Mouse (Mus musculus) lung, postnatal 14 days (tissue): ENCODE results near the gene Mical3.

Experiments
- DNase-seq: peaks from one replicate; pipeline ENCODE4 v3.0.0; 2021

The Mical3 gene

DNA sequence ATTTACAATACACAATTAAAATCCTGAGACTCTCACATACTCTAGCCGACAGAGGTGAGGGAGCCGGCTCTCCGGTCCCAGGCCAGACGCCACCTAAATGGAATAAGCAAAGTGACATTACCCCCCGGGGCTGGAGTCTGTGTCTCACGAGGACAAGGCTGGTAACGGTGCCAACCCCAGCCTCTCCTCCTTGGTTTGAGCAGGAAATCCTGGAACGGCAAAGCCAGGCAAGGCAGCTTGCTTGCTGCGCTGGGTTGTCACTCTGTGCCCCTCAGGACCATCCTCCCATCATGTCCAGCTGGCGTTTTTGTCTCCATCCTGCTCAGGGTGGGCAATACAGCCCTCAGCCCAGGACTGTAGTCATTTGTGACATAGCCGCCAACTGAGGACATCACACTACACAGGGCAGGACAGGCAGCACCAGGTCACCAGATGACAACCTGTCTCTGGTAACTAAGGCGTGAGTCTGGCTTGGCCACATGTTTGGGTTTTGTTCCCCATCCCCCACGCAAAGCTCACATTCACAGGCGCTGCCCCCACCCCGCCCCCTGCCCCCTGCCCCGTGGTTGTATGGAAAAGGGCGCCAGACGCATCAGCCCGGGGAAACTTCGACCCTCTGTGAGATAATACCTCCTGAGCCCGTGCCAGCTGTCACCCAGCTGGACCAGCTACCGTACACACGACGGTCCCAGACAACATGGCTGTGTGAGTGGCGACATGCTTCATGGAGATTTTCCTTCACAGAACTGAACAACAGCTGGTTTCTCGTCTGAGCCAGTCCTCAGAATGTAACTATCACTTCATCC lies 49.3 kb downstream of the Mical3 start:
- DNase-seq = no peak

- DNase-seq = no peak
Measured at GRCm38 (mm10) chr6:121078175-121078574, 52.6 kb downstream of the Mical3 start.

GRCm38 (mm10) chr6:121076929-121077566 lies 53.8 kb downstream of the Mical3 start:
- DNase-seq = no peak

GRCm38 (mm10) chr6:121075763-121076162 lies 55.0 kb downstream of the Mical3 start:
- no peak for DNase-seq

GRCm38 (mm10) chr6:121073312-121073711 lies 57.5 kb downstream of the Mical3 start:
- DNase-seq = no peak

- DNase-seq = no peak
Measured at GRCm38 (mm10) chr6:121072615-121073014, 58.2 kb downstream of the Mical3 start.

GRCm38 (mm10) chr6:121070584-121071230 lies 60.1 kb downstream of the Mical3 start:
- no peak for DNase-seq

DNA sequence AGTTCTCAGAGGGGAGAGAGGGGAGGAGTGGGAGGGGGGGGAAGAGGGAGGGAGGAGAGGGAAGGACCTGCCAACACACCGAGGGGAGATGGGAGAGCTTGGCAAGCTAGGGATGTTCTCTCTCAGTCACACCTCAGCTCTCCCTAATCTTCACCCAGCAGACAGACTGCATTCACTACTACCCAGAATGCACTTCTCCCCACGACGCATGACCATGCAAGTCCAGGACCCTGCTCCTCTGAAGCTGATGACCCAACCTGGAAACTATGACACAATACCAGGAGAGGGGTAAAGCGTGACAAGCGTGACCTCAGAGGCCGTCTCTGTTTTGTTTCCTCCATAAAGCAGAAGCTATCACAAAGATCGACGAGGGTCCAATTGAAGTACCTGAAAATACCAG lies 61.6 kb downstream of the Mical3 start:
- DNase-seq = no peak

DNA sequence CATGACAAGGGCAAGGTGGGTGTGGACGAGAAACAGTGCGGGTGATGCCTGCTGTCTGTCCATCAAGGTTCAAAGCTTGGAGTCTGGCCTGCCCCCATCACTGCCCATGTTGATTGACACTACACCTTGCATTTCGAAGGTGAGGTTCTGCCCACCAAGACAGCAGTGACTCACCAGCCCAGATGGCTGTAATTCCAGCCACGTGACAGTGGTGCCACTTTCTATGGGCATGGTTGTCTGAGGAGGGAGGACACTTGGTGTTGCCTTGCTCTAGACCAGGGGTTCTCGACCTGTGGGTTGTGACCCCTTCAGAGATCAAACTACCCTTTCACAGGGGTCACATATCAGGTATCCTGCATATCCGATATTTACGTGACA lies 62.7 kb downstream of the Mical3 start:
- no peak for DNase-seq

DNA sequence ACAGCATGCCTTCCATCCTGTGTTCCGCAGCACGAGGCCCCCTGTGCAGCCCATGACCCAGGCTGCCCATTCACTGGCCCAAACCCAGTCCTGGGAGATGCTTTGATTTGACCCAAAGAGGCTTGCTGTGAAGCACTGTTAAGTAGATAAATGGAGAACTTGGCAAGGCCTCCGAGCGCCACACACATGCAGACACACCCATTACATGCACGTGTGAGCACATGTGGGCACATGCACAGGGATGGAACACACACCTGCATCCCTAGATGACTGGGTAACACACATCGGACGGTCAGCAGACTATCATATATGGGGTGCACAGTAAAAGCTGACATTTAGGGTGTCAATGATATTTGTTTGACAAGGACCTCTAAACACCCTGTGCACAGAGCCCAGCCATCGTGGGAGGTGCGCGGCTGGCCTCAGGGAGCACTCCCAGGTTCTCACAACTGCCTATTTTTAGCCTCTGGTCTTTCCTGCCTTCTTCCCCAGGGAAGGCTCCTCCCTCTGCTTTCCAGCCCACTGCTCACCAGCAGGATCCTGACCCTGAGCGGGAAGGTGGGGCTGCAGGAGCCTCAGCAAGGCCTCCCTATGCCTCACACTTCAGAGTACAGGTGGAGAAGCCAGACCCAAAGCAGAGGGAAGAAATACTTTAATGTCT lies 63.2 kb downstream of the Mical3 start:
- DNase-seq = no peak

DNA sequence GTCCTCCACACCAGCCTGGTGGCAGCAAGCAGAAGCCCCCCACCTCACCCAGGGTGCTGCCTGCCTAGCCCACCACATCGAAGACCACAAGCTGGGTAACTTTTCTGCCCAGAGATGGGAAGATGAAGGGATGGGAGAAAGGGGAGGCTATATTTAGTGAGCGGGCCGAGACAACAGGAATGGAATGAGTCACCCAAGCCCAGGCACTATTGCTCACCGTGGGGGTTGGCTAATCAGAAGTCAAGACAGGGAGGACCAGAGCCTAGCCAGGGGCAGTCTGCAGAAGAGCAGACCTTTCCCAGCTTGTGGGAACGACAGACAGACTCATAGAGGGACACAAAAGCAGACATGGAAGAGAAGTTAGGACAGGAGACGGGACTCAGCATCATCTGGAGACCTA lies 64.0 kb downstream of the Mical3 start:
- no peak for DNase-seq

DNA sequence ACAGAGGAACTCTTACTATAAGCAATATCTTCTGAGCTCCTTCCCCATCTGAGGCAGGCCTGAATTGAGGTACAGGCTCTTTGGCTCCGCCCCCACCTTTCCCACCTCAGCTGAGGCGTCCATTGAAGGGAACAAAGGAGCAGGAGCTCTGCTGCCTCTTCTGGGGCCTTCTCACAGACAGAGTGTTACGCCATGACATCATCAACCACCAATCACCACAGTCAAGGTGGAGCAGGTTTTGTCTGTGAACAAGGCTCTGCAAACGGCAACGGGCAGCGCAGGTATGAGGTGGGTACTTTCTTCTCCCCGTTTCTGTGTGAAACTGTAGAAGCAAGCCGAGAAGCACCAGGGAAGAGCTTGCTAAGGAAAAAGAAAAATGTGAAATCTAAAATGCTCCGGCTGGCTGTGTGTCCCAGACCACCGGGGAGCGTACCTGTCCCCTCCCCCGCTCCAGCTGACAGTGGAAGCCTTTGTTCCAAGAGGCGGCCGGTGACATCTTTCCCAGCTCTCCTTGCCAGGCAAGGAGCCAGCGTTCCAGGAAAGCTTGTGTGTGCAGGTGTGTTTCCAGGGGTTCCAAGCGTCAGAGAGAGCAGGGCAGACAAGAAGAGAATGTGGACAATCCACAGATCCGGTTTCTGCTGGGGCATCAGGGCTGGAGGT lies 66.3 kb downstream of the Mical3 start:
- DNase-seq = no peak

DNA sequence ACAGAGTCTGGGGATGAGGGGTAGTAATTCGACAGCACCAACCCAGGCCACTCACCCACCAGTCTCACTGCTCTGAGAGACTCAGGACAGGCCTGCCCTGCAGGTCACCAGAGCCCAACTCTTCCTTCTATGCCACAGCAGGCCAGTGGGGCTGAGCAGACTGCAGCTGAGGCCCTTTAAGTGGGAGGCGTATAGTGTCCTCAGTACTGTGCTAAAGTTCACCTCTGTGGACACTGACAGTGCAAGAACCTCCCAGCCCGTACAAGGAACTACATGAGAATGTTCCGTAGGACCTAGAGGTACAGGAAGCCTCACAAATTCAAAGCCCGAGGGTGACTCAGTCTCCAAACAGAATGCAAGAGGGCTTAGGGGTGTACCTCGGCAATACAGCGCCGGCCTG lies 67.0 kb downstream of the Mical3 start:
- no peak for DNase-seq

GRCm38 (mm10) chr6:121062891-121063408 lies 67.8 kb downstream of the Mical3 start:
- no peak for DNase-seq

DNA sequence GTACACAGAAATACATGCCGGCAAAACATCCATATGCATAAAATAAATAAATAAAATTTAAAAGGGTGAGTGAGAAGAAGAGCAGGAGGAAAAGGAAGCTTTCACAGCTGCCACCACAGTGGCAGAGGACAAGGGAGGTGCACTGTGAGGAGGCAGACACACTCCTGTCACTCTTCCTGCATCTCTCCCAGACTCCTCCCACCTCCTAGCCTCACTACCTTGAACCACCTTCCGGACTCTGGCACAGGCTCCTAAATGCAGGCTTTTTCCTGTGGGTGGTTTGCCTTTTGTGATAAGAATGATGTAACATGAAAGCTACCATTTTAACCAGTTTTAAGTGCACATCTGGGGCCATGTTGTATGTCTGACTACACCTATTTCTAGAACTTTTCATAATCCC lies 72.8 kb downstream of the Mical3 start:
- DNase-seq = no peak

GRCm38 (mm10) chr6:121057181-121057956 lies 73.4 kb downstream of the Mical3 start:
- DNase-seq = peak; percentile 42

- no peak for DNase-seq
Measured at GRCm38 (mm10) chr6:121055496-121055895, 75.3 kb downstream of the Mical3 start.

GRCm38 (mm10) chr6:121054908-121055307 lies 75.9 kb downstream of the Mical3 start:
- no peak for DNase-seq

GRCm38 (mm10) chr6:121054340-121054739 lies 76.5 kb downstream of the Mical3 start:
- DNase-seq = no peak

DNA sequence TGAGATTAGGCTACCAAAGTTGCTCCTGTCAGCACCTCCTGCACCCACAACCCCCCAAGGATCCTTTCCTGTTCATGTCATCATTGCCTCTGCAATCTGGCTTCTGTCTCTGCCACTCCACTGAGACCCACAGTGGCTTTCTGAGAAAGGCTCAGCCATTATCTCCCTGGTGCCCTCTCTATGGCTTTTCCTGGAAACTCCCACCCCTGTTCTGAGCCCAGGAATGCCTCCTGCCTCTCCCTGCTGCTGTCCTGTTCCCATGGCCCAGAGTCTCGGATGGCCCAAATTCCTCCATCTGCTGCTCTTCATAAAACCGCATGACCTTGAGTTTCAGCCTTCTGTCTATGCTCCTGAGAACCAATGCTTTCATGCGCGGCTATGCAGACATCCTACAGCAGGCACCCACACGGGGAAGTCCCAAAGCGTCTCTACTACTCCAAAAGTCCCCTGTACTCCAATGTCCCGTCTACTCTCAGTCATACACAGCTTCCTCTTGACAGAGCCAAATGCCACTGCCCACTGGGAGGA lies 77.2 kb downstream of the Mical3 start:
- no peak for DNase-seq

GRCm38 (mm10) chr6:121051972-121052629 lies 78.7 kb downstream of the Mical3 start:
- no peak for DNase-seq
